Comparison of ENCODE assay signal across 10 mouse cellular contexts in the genomic region with DNA sequence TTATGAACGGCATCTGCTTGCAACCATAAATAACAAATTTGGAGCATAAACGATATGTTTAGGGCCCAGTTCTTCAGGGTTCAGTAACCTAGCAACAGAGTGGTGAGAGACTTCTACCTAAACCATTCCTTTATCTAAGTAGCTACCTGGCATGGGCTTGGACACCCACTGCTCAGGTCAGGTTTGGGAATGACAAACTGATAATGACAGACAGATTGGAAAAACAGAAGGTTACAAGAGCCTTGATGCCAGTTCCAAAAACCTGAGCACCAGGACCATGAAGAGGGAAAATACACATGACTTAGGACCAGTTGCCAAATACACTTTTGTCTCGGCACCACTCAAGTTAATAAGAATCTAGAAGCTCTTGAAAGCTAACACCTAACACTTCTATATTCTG.
"Had no signal": no experiment of that assay in that cellular context is flagged by ENCODE, and none has a peak within 500 bp of the region (broad histone marks: within the 10 kb centered on the region; RNA-seq: fewer than 3 reads in every experiment).

No protein-coding gene starts in this region.

- DNase-seq: kidney, adult 2 months; kidney, postnatal 25 days; lung, embryonic 14.5 days; lung, postnatal 14 days; right cerebral cortex, adult 18-20 months; right cerebral cortex, postnatal 25 days had no signal

- H3K9ac ChIP-seq: liver, embryonic 12.5 days; lung, embryonic 14.5 days had no signal

- H3K27ac ChIP-seq: limb, embryonic 10.5 days; liver, embryonic 12.5 days had no signal

- ATAC-seq: liver, embryonic 12.5 days; midbrain, embryonic 16.5 days had no signal

- H3K4me2 ChIP-seq: liver, embryonic 12.5 days; lung, embryonic 14.5 days; midbrain, embryonic 11.5 days had no signal

- H3K4me3 ChIP-seq: limb, embryonic 10.5 days; liver, embryonic 12.5 days had no signal

- H3K27me3 ChIP-seq: liver, embryonic 12.5 days had no signal

- H3K9me3 ChIP-seq: liver, embryonic 12.5 days had no signal
